Mouse (Mus musculus) frontal cortex, adult (tissue): ENCODE measurements around the gene Clpx.

Experiments used
- ATAC-seq: cut with Nextera tagmentation; 2 replicates; pipeline ENCODE4 v1.9.2; 2017; ENCODE audit warnings: mild to moderate bottlenecking, moderate library complexity, mixed read lengths; ENCODE audit not compliant: low TSS enrichment

The Clpx gene

GRCm38 (mm10) chr9:65346476-65347111, 52.5 kb downstream of the Clpx start:
- ATAC-seq: peak; percentile 76

DNA sequence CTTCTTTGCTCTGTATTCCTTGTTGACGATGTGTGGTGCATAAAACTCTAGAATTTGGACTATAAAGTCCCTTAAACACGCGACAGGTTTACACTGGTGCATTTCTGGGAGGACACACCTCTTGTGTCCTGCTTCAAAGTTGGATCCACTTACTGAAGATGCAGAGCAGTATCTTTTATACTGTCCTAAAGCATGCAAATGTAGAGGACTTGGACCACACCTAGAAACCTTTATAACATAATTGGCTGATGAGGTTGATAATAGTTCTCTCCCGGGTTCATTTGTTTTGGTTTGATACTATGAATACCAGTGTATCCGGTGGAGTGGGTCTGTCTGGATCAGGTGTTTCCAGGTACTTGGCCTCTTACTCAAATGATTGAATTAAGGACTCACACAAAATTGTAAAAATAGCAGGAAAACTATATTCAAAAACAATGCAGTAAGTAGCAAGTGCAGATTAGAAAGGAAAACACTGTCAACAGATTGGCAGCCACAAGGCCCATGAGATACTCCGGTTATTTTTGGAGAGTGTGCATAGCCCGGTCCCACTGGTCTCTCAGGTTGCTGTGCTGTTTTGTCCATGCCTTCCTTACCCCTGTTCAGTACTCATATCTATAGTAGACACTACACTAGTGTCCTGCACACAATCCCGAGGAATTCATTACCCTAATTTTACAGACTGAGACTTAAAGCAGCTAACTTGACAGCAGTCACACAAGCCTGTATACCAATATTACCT, 53.2 kb downstream of the Clpx start:
- no peak for ATAC-seq

DNA sequence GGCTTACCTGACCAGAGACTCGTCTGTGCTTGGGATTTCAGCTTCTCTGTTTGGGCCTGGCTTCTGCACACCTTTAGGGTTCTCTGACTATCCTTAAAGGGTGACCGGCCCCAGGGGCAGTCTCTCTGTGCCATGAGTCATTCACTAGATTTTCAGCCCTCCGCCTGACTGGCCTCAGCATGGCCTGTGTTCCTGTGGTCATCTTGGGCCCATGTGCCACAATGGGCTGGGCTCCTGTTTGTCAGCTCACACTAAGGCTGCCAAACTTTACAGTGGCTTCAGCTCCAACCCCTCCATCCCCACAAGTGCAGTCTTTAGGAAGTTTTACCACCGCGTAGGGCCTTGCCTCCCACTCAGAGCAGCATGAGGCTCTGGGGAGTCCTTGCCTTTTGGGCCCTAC, 59.2 kb downstream of the Clpx start:
- ATAC-seq: no peak

DNA sequence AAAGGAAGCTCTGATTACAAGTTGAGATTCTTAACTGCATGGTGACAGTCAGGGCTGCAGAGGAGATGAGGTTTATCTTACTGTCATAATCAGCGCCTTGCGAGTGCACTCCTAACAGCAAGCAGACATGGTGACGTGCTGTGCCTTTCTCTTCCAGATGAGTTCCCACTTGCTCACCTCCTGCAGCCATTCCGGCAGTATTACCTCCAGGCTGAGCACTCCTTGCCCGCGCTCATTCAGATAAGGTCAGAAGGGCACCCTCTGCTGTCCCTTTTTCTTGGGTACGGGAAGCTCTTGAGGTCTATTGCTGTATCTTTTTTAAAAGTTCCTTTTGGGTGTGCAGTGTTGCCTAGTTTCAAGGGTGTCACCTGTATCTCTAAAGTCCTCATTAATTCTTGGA, 62.5 kb downstream of the Clpx start:
- no peak for ATAC-seq

DNA sequence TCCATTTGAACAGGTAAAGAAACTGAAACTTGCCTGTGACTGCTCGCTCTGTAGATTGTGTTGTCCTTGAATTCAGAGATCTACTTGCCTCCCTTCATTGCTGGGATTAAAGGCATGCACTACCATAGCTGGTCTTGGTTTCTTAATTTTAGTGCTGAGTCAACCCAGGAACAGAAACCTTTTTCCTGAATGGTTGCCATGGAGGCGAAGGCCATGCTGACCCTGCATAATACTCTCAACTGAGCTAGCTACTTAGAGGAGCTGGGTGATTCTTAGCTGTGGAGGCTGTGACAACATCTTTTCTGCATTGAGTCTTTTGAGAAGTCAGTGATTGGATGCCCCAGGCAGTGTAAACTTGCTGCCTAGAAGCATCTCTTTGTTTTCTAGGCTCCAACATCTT, 62.9 kb downstream of the Clpx start:
- no peak for ATAC-seq

DNA sequence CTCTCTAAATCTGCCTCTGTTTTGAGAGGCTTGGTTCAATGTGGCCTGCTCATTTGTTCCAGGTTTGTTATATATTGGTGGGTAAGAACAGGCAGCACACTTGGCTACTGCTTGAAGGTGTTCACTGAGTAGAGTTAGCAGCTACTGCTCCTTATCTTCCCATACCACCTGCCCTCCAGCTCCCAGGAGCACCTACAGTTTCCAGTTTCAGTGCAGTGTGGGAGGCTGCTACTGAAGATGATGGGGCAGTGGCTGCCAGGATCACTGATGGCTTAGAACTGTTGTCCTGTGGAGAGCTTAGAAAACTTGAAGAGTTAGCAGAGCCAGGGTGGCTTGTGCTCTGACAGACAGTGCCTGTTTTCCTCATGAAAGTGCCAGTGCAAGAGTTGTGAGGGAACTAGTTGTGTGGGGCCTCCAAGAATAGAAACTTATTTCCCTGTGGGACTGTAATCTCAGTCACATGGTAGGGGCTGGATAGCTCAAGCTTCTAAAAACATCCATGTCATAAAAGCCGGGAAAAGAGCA, 65.0 kb downstream of the Clpx start:
- no peak for ATAC-seq

DNA sequence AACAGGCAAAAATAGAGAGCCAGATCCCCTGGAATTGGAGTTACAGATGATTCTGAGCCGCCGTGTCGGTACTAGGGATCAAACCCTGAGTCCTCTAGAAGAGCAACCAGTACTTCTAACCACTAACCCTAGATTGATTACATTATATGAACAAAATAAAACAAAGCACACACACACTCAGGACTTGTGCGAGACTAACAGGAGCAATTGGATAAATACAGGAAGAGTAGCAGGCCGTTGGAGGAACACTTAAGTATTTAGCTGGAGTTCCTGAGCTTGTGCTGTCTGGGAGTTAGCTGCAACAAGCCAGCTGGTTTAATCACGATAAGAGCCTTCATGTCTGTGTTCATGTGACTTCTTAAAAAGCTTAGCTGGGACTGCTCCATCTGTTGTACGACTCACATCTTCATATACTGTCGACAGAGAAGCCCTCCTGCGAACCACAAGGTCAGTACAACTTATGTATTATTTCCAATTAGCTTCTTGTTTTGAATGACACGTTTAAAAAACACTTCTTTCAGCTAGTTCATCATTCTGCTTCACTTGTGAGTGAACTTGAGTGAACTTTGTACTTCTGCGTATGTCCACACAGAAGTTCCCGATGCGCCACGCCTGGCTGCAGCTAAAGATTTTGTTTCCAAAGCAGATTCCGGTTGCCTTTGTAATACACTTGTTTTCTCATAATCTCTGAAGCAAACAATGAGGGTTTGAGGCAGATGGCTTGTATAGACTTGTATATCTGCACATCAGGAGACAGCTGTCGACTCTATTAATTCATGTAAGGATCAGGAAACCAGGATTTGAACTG, 66.8 kb downstream of the Clpx start, which contains the start of gene Ubap1l:
Gene Ubap1l (plus strand): TSS at position 401 of the 808 bp plus-strand sequence.
- no peak for ATAC-seq

GRCm38 (mm10) chr9:65363684-65364083, 69.6 kb downstream of the Clpx start:
- ATAC-seq: no peak

GRCm38 (mm10) chr9:65365721-65366120, 71.7 kb downstream of the Clpx start:
- no peak for ATAC-seq

GRCm38 (mm10) chr9:65371756-65372155, 77.7 kb downstream of the Clpx start:
- no peak for ATAC-seq

DNA sequence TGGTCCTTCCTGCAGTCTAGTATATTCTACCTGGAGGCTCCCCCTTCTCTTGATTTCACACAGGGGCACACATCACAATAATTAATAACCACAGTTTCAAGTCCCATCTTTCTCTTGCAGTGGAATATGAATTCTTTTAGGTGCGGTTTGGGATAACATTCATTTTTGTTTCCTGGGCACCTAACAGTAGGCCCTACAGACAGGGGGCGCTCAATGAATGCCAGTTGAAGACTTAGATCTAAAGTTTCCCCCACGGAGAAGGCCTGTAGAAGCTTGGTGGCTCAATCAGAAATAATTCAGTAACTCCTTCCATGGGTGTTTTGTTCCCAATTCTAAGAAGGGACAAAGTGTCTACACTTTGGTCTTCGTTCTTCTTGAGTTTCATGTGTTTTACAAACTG, 78.4 kb downstream of the Clpx start:
- ATAC-seq: no peak

- no peak; the same call in 1 of the 2 replicates for ATAC-seq
These were observed 80.6 kb downstream of the Clpx start for GRCm38 (mm10) chr9:65374468-65375162.

DNA sequence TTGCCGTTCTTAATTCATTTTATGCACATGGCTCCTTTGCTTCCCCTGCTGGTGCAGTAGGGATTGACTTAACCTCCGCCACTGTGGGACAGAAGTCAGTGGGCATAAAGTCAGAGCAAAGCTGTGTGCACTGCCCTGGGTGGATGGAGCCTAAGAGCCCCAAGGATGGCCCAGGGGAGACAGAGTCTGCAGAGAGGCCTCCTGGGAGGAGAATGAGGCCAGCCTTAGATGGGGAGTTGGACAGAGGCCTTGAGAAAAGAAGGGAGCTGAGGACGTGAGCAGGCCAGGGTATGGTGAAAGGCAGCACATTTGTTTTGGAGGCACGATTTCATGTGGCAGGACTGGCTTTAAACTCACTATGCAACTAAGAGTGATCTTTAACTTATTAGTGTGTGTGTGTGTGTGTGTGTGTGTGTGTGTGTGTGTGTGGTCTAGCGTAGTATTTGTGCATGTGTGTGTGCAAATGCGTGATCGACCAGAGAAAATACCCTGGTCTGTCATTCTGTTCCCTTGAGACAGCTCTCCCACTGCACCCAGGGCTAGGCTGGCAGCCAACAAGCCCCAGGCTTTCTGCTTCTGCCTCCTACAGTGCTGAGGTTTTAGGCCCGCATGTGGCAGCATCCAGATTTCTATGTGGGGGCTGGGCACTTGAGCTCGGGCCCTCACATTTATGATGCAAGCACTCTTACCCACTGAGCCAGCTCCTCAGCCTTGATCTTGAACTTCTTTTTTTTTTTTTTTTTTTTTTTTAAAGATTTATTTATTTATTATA, 81.3 kb downstream of the Clpx start:
- ATAC-seq: peak; percentile 91
